Mouse (Mus musculus) hindbrain, embryonic 11.5 days (tissue): ENCODE measurements around the gene Itga6. TPM values are rescaled to one million over a fixed set of nuclear protein-coding genes. Genes with fewer than 3 reads are reported as not detected.

Experiments
- ATAC-seq: fragments of 200-750 bp; cut with Nextera tagmentation; 2 replicates; pipeline ENCODE4 v1.8.0; 2017; ENCODE audit warnings: mild to moderate bottlenecking, moderate TSS enrichment, moderate library complexity; ENCODE audit not compliant: low FRiP score
- DNase-seq: peaks from one replicate; pipeline ENCODE4 v3.0.0-alpha.2; 2015; ENCODE audit warnings: low spot score
- H3K27ac ChIP-seq: fragments of 300-500 bp; sonication (generic); 2 replicates; pipeline ENCODE4 v1.5.1; 2014; ENCODE audit warnings: mild to moderate bottlenecking, low read depth, low read length
- H3K27me3 ChIP-seq: fragments of 300-500 bp; sonication (generic); 2 replicates; pipeline ENCODE4 v1.6.1; 2014; ENCODE audit warnings: mild to moderate bottlenecking, low read length, moderate library complexity, mixed read lengths; ENCODE audit not compliant: control insufficient read depth, insufficient read depth
- H3K36me3 ChIP-seq: fragments of 300-500 bp; sonication (generic); 2 replicates; pipeline ENCODE4 v1.6.1; 2014; ENCODE audit warnings: mild to moderate bottlenecking, low read length, moderate library complexity, mixed read lengths; ENCODE audit not compliant: control insufficient read depth, insufficient read depth
- H3K4me1 ChIP-seq: fragments of 300-500 bp; sonication (generic); replicated peaks from 2 replicates; pipeline ENCODE4 v1.6.1; 2014; ENCODE audit warnings: low read length, mixed read lengths; ENCODE audit not compliant: control insufficient read depth, insufficient read depth
- H3K4me2 ChIP-seq: fragments of 300-500 bp; sonication (generic); replicated peaks from 2 replicates; pipeline ENCODE4 v1.6.1; 2014; ENCODE audit warnings: mild to moderate bottlenecking, low read depth, low read length
- H3K4me3 ChIP-seq: fragments of 300-500 bp; sonication (generic); 2 replicates; pipeline ENCODE4 v1.5.1; 2014; ENCODE audit warnings: low read depth, low read length
- H3K9ac ChIP-seq: fragments of 300-500 bp; sonication (generic); 2 replicates; pipeline ENCODE4 v1.6.1; 2014; ENCODE audit warnings: low read depth, low read length
- H3K9me3 ChIP-seq: fragments of 300-500 bp; sonication (generic); 2 replicates; pipeline ENCODE4 v1.6.1; 2016; ENCODE audit warnings: low read length; ENCODE audit not compliant: control insufficient read depth
- WGBS: fragments of 180-500 bp; shearing (Covaris S2); extraction: QIAGEN DNeasy Blood & Tissue Kit; methylation state at CpG from one replicate; pipeline ENCODE4 v1.1.7; 2014; 5-methylcytosine and 5-hydroxymethylcytosine counted together
- polyA plus RNA-seq: library from polyadenylated mRNA; unstranded; fragments of >200 nt; fragmentation: Nextera tagmentation; extraction: Ambion mirVana; gene quantifications from 2 replicates; pipeline ENCODE4 v1.2.1, GENCODE M21; 2014

The Itga6 gene
- polyA plus RNA-seq, 1 experiment from 2014 or later = 25.5 TPM

DNA sequence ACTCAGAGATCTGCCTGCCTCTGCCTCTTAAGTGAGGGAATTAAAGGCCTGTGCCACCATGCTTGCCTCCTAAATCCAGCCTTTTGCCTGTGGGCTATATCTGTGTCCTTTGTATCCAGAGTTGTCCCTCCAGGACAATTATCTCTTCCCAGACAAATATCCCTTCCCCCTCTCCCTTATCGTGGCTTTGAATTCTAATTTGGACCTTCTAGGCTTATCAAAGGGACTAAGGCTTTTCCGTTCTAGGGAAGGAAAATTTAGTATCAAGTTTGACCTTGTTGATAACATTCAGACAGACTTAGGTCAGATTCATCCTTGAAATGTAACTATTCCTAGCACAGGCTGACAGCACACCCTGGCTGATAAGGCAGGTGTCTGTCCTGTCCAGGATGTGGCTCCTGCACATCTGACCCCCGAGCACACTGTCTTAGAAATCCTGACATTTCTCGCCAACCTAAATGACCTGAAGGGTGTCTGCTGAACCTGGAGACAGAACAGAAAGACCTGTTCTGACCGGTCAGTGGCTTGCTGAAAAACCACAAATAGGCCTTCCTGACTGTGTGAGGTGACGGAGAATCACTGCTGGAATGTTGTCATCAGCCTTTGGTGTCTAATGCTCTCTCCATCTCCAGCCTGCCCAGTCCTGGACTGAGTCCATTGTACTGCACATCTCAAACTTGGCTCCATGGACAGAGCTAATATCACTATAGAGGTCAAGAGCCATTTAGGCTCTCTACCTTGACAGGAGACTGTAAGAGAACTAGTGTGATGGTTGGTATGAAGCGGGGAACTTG lies 18.3 kb upstream of the Itga6 start:
- no peak overlapping the region for H3K4me2 ChIP-seq
- H3K4me3 ChIP-seq = no peak overlapping the region
- ATAC-seq = no peak
- no peaks in the 10 kb centered on the region for H3K4me1 ChIP-seq
- no peak for DNase-seq
- H3K27me3 ChIP-seq = no peaks in the 10 kb centered on the region
- H3K9me3 ChIP-seq = no peaks in the 10 kb centered on the region
- H3K27ac ChIP-seq = no peak overlapping the region
- 92% methylated on average over 7 of the region's 7 CpGs for WGBS
- no peak overlapping the region for H3K9ac ChIP-seq
- no peaks in the 10 kb centered on the region for H3K36me3 ChIP-seq

DNA sequence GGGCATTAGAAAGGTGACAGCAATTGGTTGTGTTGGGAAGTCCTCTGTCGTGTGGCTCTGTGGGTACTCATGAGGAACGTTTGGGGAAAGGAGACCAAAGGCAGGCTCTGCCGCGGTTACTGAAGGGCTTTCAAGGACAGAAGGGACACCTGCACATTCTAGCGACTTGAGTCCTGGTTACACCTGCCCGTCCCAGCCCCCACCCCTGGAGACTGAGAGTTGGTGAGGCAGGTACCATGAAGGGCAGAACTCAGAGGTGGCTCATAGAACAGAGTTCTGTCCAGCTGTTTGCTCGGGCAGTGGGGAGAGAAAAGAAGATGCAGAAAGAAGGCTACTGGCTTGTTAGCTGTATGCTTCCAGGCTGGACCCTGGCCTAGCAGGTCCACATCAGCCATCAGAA lies 17.1 kb upstream of the Itga6 start:
- DNase-seq (no peak), ATAC-seq (no peak)
- no peaks in the 10 kb centered on the region for H3K4me1 ChIP-seq
- H3K9ac ChIP-seq = no peak overlapping the region
- no peaks in the 10 kb centered on the region for H3K27me3 ChIP-seq
- H3K4me2 ChIP-seq = no peak overlapping the region
- 86% methylated on average over 7 of the region's 7 CpGs for WGBS
- H3K27ac ChIP-seq = no peak overlapping the region
- H3K9me3 ChIP-seq = no peaks in the 10 kb centered on the region
- no peak overlapping the region for H3K4me3 ChIP-seq
- H3K36me3 ChIP-seq = no peaks in the 10 kb centered on the region

DNA sequence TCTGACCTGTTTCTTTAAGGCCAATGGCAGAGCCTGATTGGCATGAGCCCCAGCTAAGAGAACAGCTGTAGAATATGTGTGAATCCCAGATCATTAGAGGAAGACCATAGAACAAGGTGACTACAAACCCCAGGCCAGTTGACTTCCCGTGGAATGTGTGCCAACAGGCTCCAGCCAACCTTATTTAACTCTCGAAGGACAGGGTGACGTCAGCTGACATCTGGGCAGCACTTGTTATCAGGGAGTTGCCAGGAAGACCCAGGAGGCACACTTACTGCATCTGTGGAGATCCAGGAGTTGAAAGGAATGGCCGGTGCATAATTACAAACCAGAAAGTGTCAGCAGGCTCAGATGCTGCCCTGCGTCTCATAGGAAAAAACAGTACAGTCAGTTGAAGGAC lies 16.6 kb upstream of the Itga6 start:
- H3K4me2 ChIP-seq = no peak overlapping the region
- no peaks in the 10 kb centered on the region for H3K4me1 ChIP-seq
- no peak overlapping the region for H3K4me3 ChIP-seq
- no peaks in the 10 kb centered on the region for H3K27me3 ChIP-seq
- ATAC-seq (no peak), DNase-seq (no peak)
- no peaks in the 10 kb centered on the region for H3K9me3 ChIP-seq
- WGBS = 78% methylated on average over 5 of the region's 5 CpGs
- no peak overlapping the region for H3K9ac ChIP-seq
- no peak overlapping the region for H3K27ac ChIP-seq
- no peaks in the 10 kb centered on the region for H3K36me3 ChIP-seq

DNA sequence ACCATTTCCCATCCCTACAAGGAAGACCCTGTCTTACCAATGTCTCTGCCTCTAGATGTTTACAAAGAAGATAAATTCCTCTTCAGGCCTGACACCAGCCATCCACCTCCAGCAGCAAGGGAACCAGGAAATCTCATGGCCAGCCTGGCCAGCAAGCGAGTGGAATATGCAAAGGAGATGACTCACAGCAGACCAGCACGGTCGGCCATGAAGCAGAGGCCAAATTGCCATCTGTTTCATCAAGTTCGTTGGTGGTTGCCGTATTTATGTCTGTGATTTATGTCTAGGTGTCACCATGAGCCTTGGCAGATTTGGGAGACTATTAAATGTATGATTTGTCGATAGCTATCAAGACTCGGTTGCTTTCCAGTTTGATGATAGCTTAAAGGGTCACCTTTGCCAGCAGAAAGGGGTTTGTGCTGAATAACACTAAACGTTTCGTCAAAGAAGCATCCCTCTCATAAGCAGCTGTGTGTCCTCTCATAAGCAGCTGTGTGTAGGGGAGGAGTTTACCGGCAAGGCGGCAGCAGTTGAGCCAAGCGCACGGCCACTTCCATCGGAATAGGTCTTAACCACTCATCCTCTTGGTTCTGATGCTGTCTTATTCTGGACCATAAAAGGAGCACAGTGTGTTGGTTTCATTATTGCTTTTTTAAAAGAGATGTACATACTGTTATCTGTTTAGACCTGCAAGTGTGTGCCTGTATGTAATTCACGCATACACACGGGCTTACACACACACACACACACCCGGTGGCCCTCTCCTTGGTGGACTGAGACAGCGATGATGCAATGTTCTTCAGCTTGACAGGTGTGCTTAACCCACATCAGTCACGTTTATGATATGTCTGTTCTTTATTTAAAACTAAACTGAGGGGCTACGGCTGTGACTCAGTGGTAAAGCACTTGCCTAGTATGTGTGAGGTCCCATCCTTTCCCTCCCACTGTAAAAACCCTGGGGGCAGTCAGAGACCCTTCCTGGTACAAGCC lies 14.5 kb upstream of the Itga6 start:
- Histone ChIP-seq H3K9me3 (no peaks in the 10 kb centered on the region), H3K27me3 (no peaks in the 10 kb centered on the region), H3K9ac (no peak overlapping the region), H3K36me3 (no peaks in the 10 kb centered on the region), H3K27ac (no peak overlapping the region), H3K4me3 (no peak overlapping the region), H3K4me2 (no peak overlapping the region), H3K4me1 (no peaks in the 10 kb centered on the region)
- DNase-seq = no peak
- WGBS = 88% methylated on average over 20 of the region's 20 CpGs
- ATAC-seq = no peak

DNA sequence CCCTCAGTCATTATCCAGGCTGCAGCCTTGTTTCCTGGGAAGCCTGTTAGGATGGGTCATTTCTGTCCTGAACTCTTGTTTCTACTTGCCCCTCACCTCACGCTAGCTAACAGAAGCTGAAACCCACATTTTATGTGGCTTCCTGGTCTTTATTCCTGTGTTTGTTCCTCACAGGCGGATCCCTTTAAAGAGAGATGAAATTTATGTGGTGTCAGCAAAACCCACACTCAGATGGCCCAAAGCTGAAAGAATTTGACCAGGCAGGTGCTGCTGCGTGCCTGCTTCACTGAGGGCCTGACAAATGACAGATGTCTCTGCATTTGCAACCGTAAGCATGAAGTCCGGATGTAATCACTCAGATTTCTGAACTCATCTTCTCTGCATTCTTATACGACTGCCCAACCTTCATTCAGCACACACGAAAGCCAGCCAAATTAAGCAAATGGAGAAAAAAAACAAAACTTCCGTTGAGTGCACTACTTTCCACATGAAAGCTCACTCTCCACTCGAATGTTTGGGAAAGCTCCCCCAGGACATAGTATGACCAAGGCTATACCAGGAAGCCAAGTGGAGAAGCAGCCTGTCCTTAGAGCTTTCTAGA lies 10.5 kb upstream of the Itga6 start:
- DNase-seq (no peak), ATAC-seq (no peak)
- no peak overlapping the region for H3K27ac ChIP-seq
- H3K36me3 ChIP-seq = no peaks in the 10 kb centered on the region
- no peak overlapping the region for H3K4me3 ChIP-seq
- no peaks in the 10 kb centered on the region for H3K27me3 ChIP-seq
- no peaks in the 10 kb centered on the region for H3K4me1 ChIP-seq
- 75% methylated on average over 9 of the region's 9 CpGs for WGBS
- no peaks in the 10 kb centered on the region for H3K9me3 ChIP-seq
- no peak overlapping the region for H3K9ac ChIP-seq
- H3K4me2 ChIP-seq = no peak overlapping the region

DNA sequence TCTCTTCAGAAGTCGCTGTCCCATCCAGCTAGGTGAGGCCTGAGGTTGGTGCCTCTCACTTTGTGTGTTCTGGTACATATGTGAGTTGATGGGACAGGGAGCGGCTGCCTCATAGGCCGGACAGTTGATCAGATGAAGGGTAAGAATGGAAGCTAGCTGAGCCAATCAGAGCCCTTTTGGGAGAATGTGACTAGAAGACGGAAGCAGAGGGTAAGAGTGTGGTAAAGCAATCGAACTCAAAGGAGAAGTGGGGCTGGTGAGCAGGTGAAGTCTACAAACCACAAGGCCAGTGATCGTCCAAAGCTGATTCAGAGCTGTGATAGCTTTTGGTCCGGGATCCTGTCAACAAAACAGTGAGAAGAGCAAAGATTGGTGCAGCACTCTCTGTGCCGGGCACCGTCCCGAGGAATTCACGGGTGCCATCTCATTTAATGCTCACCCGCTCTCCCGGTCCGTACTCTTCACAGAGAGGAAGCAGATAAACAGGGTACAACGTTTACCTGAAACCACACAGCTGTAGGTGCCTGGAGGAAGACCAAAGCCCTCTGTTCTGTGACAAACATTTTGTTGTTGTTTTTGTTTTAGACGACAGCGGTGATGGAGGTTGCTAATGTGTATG lies 9.8 kb upstream of the Itga6 start:
- Histone ChIP-seq H3K4me3 (no peak overlapping the region), H3K36me3 (no peaks in the 10 kb centered on the region), H3K4me2 (no peak overlapping the region), H3K9me3 (no peaks in the 10 kb centered on the region), H3K9ac (no peak overlapping the region), H3K27ac (no peak overlapping the region), H3K4me1 (no peaks in the 10 kb centered on the region), H3K27me3 (no peaks in the 10 kb centered on the region)
- DNase-seq = no peak
- WGBS = 95% methylated on average over 17 of the region's 17 CpGs
- no peak for ATAC-seq

DNA sequence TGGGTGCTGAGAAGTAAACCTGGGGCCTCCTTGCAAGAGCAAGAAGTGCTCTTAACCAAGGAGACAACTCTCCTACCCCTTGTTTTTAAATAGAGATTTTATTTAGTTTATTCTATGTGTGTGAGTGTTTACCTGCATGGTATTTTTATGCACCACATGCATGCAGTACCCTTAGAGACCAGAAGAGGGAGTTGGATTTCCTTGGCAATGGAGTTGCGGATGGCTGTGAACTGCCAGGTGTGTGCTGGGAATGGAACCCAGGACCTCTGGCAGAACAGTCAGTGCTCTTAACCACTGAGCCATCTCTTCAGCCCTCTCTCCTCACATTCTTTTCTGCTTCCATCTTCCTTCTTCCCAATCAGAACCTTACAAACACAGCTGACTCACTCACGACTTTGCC lies 9.2 kb upstream of the Itga6 start:
- H3K4me1 ChIP-seq = no peaks in the 10 kb centered on the region
- no peak overlapping the region for H3K4me3 ChIP-seq
- H3K27me3 ChIP-seq = no peaks in the 10 kb centered on the region
- ATAC-seq = no peak
- no peak overlapping the region for H3K27ac ChIP-seq
- no peaks in the 10 kb centered on the region for H3K9me3 ChIP-seq
- no peaks in the 10 kb centered on the region for H3K36me3 ChIP-seq
- no peak overlapping the region for H3K9ac ChIP-seq
- no peak for DNase-seq
- H3K4me2 ChIP-seq = no peak overlapping the region
- 98% methylated on average over 2 of the region's 2 CpGs for WGBS

DNA sequence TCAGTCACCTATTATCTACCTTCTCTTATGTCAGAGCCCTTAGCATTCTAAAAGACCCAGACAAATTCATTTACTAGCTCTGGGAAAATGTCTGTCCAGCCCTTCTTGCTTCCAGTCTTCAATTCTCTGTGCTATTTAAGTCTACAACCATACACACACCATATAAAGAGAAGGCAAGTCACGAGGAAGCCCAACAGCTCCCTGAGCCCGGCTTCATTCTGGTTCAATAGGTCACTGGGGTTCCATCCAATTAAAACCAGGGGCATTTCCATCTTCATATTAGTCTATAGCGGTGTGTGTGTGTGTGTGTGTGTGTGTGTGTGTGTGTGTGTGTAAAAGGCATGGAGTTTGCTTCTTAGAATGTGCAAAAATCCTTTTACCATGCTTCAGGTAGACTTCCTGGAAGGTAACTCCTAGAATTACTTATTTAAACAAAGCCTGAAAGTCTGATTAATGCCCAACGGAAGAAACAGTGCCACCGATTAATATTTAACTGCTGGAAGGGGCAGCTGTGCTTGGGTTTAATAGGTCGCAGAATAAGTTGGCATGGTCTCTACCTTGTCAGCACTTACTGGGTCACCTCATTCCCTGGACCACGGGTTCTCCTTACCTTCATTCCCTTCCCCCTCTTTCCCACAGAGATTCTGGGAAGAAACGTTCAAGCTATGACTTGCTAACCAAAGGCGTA lies 6.1 kb upstream of the Itga6 start:
- WGBS = 70% methylated on average over 9 of the region's 9 CpGs
- H3K4me1 ChIP-seq = 0 out of 2 replicates have a peak, but pooled peaks cover 2% of the 10 kb centered on the region
- no peak overlapping the region for H3K4me3 ChIP-seq
- no peak overlapping the region for H3K4me2 ChIP-seq
- no peak overlapping the region for H3K9ac ChIP-seq
- H3K27me3 ChIP-seq = no peaks in the 10 kb centered on the region
- H3K36me3 ChIP-seq = no peaks in the 10 kb centered on the region
- H3K9me3 ChIP-seq = no peaks in the 10 kb centered on the region
- no peak for DNase-seq
- H3K27ac ChIP-seq = no peak overlapping the region
- no peak for ATAC-seq
